Mouse (Mus musculus) liver, embryonic 12.5 days (tissue): ENCODE results near the gene Mtg1. TPM values are rescaled to one million over a fixed set of nuclear protein-coding genes. Genes with fewer than 3 reads are reported as not detected.

Source experiments
- ATAC-seq: fragments of 200-750 bp; cut with Nextera tagmentation; 2 replicates; pipeline ENCODE4 v1.8.0; 2017; ENCODE audit warnings: moderate number of reproducible peaks, mild to moderate bottlenecking, moderate library complexity
- H3K27ac ChIP-seq: fragments of 300-500 bp; sonication (generic); 2 replicates; pipeline ENCODE4 v1.5.1; 2016; ENCODE audit warnings: mild to moderate bottlenecking
- H3K27me3 ChIP-seq: fragments of 300-500 bp; sonication (generic); replicated peaks from 2 replicates; pipeline ENCODE4 v1.6.1; 2016; ENCODE audit warnings: mild to moderate bottlenecking, moderate library complexity
- H3K36me3 ChIP-seq: fragments of 300-500 bp; sonication (generic); 2 replicates; pipeline ENCODE4 v1.6.1; 2016; ENCODE audit warnings: mild to moderate bottlenecking, moderate library complexity
- H3K4me1 ChIP-seq: fragments of 300-500 bp; sonication (generic); 2 replicates; pipeline ENCODE4 v1.6.1; 2016
- H3K4me2 ChIP-seq: fragments of 300-500 bp; sonication (generic); 2 replicates; pipeline ENCODE4 v1.6.1; 2016; ENCODE audit warnings: mild to moderate bottlenecking, moderate library complexity
- H3K4me3 ChIP-seq: fragments of 300-500 bp; sonication (generic); 2 replicates; pipeline ENCODE4 v1.5.1; 2016; ENCODE audit warnings: mild to moderate bottlenecking, moderate library complexity
- H3K9ac ChIP-seq: fragments of 300-500 bp; sonication (generic); 2 replicates; pipeline ENCODE4 v1.6.1; 2016; ENCODE audit warnings: mild to moderate bottlenecking, moderate library complexity
- H3K9me3 ChIP-seq: fragments of 300-500 bp; sonication (generic); replicated peaks from 2 replicates; pipeline ENCODE4 v1.6.1; 2016; ENCODE audit warnings: mild to moderate bottlenecking, moderate library complexity
- WGBS: fragments of 180-500 bp; shearing (Covaris S2); methylation state at CpG from one replicate; pipeline ENCODE4 v1.1.7; 2016; ENCODE audit not compliant: insufficient replicate concordance; 5-methylcytosine and 5-hydroxymethylcytosine counted together
- polyA plus RNA-seq: library from polyadenylated mRNA; unstranded; fragments of >200 nt; fragmentation: Nextera tagmentation; extraction: Ambion mirVana; gene quantifications from 2 replicates; pipeline ENCODE4 v1.2.1, GENCODE M21; 2016

Mtg1 gene
- 25.4 and 25.6 TPM in 2 replicates for polyA plus RNA-seq

DNA sequence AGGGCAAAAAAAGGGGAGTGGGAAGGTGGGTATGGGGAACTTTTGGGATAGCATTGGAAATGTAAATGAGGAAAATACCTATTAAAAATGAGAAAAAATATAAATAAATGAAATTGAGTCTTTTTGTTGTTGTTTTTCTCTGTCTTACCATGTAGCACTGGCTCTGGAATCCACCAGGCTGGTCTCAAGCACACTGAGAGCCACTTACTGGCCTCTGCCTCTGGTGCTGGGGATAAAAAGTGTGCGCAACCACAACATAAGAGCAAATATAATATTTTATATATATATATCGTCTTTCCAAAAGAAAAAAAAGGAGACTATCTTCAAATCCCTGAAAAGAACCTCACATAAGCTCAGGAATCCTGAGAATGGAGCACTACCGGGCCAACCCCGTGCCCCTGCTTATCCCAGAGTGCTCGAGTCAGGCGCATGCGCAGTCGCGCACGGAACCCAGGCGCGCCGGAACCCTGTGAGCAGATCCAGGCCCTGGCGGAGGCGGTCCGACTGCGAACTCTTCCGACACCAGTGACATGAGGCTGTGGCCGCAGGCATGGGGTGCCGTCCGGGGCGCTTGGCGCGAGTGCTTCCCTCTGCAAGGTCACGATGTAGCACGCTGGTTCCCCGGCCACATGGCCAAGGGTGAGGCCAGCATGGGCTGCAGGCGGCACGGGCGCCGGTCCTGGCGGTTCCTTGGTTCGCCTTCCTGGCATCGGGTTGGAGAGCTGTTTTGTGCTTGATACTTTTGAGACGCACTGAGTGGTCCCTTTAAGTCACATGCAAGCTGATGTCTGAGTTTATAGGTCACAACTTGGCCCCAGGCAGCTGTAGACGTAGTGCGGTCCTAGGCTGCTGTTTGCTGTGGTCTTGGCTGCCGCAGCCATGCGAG is at the start of gene Mtg1:
TSS of gene Mtg1 (plus strand) at position 430 of the 886 bp plus-strand sequence.
- no peaks in the 10 kb centered on the region for H3K36me3 ChIP-seq

DNA sequence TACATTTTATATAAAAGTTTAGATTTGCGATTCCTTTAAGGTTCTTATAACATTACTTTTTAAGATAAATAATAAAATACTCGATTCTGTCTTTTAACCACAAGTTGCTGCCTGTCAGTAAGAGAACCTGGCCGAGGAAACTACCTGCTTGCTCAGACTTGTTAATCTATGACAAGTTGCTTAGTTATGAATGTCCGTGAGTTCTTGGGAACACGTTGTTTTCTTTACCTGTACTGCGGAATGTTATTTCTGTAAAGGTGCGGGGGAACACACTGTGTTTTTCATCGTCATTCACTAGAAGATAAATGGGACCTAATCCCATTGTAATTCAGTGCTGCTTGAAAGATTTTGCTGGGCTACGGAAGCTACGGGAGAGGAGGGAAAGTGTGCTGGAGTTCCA is 46.8 kb upstream of the Mtg1 start:
- Histone ChIP-seq H3K9ac (no peak overlapping the region), H3K4me1 (no peaks in the 10 kb centered on the region), H3K4me2 (no peak overlapping the region), H3K9me3 (no peaks in the 10 kb centered on the region), H3K4me3 (no peak overlapping the region), H3K27me3 (0 out of 2 replicates have a peak, but pooled peaks cover 6% of the 10 kb centered on the region), H3K27ac (no peak overlapping the region), H3K36me3 (no peaks in the 10 kb centered on the region)
- no peak for ATAC-seq
- 71% methylated on average over 10 of the region's 10 CpGs for WGBS

More for the DNA sequence above, at the start of gene Mtg1:
- Histone ChIP-seq H3K9me3 (no peaks in the 10 kb centered on the region), H3K27me3 (no peaks in the 10 kb centered on the region), H3K4me1 (peaks cover 14% of the 10 kb centered on the region), H3K4me3 (peak within 1 kb of the TSS; percentile 85), H3K27ac (peak within 1 kb of the TSS; percentile 80), H3K4me2 (peak within 1 kb of the TSS; percentile 90), H3K9ac (peak within 1 kb of the TSS; percentile 83)
- ATAC-seq, result peak; percentile 98
- WGBS, result 2% methylated on average over 39 of the region's 39 CpGs

DNA sequence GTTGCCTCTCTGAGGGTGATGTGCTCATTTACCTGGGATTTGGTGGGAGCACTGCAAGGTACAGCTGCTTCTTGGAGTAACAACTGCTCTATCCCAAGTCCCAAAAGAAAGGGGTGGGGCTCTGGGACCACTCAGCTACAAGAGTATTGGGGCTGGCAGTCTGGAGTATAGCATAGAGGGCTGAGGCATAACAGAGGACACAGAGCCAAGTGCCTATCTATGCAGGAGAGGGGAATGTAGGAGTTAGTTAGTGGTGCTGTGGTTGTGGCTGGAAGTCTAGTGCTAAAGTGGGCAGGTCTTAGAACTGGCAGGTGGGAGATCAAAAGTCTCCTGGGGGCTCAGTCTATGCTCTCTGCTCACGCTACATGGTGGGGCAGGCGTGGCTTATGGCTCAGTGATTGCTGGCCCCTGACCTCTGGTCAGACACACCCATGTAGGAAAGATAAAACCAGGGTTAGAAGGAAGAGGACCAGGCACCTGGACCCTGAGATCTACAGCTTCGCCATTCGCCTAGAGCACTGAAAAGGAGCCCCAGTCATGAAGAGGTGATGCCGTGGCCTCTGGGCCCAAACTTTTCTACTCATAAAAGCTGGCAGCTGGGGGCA is 44.3 kb upstream of the Mtg1 start, which contains the start of gene Prap1:
TSS of gene Prap1 (plus strand) at position 472 of the 605 bp plus-strand sequence.
- Histone ChIP-seq H3K36me3 (no peaks in the 10 kb centered on the region), H3K9ac (no peak within 1 kb of the TSS), H3K4me1 (no peaks in the 10 kb centered on the region), H3K4me2 (no peak within 1 kb of the TSS), H3K27ac (no peak within 1 kb of the TSS), H3K27me3 (0 out of 2 replicates have a peak, but pooled peaks cover 6% of the 10 kb centered on the region), H3K9me3 (no peaks in the 10 kb centered on the region), H3K4me3 (no peak within 1 kb of the TSS)
- 61% methylated on average over 5 of the region's 5 CpGs for WGBS
- ATAC-seq, result no peak

DNA sequence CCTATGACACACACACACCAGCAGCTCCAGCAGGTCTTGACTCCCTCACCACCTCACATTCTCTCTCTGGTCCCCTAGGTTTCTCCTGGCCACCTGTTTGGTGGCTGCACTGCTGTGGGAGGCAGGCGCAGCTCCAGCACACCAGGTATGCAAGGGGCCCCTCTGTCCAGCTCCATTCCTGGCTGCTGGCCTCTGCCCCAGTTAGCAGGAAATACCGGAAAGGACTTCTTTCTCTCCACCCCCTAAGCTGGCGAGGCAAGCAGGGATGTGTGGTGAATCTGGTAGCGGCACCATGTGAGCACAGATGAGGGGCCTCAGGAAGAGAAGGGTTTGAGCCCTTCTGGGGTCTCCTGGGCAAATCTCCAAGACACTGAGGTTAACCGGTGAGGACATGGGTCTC is 42.4 kb upstream of the Mtg1 start:
- Histone ChIP-seq H3K4me3 (no peak overlapping the region), H3K27me3 (0 out of 2 replicates have a peak, but pooled peaks cover 6% of the 10 kb centered on the region), H3K27ac (no peak overlapping the region), H3K4me2 (no peak overlapping the region), H3K36me3 (no peaks in the 10 kb centered on the region), H3K4me1 (peaks cover 6% of the 10 kb centered on the region; the same call in 1 of the 2 replicates), H3K9me3 (no peaks in the 10 kb centered on the region), H3K9ac (no peak overlapping the region)
- WGBS, result 42% methylated on average over 5 of the region's 5 CpGs
- ATAC-seq, result no peak

DNA sequence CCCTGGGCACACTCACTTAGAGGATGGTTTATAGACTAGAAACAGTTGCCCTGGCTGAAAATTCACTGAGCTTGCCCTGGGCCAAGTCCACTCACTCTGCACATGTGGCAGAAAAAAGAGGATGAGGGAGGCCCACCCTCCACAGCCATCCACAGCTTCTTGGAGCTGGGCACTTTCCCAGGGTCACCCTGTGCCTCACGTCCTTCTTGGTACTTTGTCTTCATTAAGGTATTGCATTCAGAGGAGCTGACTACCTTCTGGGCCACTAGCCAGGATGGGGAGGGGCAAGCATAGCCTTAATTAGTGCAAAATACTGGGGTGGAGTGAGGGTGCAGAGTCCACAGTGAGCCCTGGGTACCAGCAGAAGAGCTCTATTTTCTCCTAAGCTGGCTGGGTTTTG is 41.8 kb upstream of the Mtg1 start:
- no peak overlapping the region for H3K27ac ChIP-seq
- no peaks in the 10 kb centered on the region for H3K36me3 ChIP-seq
- no peak for ATAC-seq
- no peak overlapping the region for H3K4me2 ChIP-seq
- H3K9me3 ChIP-seq, result no peaks in the 10 kb centered on the region
- no peak overlapping the region for H3K9ac ChIP-seq
- H3K27me3 ChIP-seq, result 0 out of 2 replicates have a peak, but pooled peaks cover 6% of the 10 kb centered on the region
- H3K4me3 ChIP-seq, result no peak overlapping the region
- H3K4me1 ChIP-seq, result peaks cover 6% of the 10 kb centered on the region; the same call in 1 of the 2 replicates
- WGBS, result 39% methylated on average over 1 of the region's 1 CpGs

DNA sequence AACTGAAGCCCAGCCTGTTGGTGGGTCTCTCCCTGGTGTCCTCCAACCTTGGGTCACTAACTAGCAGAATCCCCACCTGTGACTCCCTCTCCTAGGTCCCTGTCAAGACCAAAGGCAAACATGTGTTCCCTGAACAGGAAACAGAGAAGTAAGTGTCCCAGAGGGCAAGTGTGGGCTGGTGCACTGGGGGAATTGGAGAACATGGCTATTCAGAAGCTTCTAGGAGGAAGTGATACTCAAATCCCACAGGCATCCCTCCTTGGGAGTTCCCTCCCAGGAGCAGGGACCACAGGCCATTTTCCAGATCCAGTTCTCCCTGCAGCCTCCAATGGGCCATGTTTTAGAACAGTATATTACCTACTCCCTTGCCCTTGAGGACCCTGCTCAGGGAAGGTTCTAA is 41.3 kb upstream of the Mtg1 start:
- H3K4me3 ChIP-seq, result no peak overlapping the region
- H3K36me3 ChIP-seq, result no peaks in the 10 kb centered on the region
- H3K4me1 ChIP-seq, result peaks cover 6% of the 10 kb centered on the region; the same call in 1 of the 2 replicates
- H3K9ac ChIP-seq, result no peak overlapping the region
- no peak overlapping the region for H3K27ac ChIP-seq
- no peak overlapping the region for H3K4me2 ChIP-seq
- no peak for ATAC-seq
- no peaks in the 10 kb centered on the region for H3K9me3 ChIP-seq
- H3K27me3 ChIP-seq, result 0 out of 2 replicates have a peak, but pooled peaks cover 6% of the 10 kb centered on the region

DNA sequence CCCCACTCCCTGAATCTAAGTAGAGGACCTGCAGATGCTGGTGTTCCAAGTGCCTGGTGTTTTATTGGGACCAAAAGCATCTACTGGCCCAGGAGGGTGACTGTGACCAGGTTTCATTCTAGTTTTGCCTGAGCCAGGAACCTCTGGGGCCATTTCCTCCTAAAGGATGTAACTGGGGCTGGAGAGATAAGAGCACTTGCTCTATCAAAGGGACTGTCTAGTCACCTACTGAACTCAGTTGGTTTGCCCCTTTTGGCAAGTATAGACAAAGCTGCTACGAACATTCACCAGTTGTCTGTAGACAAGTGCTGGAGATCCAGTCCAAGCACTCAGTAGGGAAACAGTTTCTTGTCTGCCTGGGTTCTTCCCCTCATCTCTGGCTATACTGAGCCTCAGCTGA is 38.9 kb upstream of the Mtg1 start:
- WGBS, result 22% methylated on average over 1 of the region's 1 CpGs
- H3K27me3 ChIP-seq, result 0 out of 2 replicates have a peak, but pooled peaks cover 6% of the 10 kb centered on the region
- no peak overlapping the region for H3K9ac ChIP-seq
- H3K36me3 ChIP-seq, result no peaks in the 10 kb centered on the region
- no peak overlapping the region for H3K27ac ChIP-seq
- H3K4me3 ChIP-seq, result no peak overlapping the region
- no peak overlapping the region for H3K4me2 ChIP-seq
- no peak for ATAC-seq
- H3K9me3 ChIP-seq, result no peaks in the 10 kb centered on the region
- H3K4me1 ChIP-seq, result peaks cover 21% of the 10 kb centered on the region

DNA sequence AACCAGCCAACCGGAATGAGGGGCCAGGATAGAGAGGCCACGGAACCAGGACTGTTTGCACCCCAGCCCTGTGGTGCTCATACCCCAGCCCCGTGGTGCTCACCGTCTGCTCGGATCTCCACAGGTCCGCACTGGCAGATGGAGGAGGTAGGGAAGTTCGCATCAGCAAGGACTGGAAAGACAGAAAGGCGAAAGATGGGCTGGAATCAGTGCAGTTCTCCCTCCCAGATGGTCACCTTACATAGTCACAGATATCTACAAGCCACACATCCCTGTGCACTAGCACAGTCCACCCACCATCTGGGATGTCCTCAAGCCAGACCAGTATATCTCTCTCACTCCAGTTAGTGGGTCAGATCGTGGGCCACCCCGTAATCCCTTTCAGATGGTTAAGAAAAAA is 35.9 kb upstream of the Mtg1 start:
- WGBS, result 73% methylated on average over 10 of the region's 10 CpGs
- Histone ChIP-seq H3K27ac (no peak overlapping the region), H3K27me3 (no peaks in the 10 kb centered on the region), H3K4me3 (peak overlapping the region; percentile 50), H3K9me3 (no peaks in the 10 kb centered on the region), H3K36me3 (peaks cover 12% of the 10 kb centered on the region), H3K4me2 (peak overlapping the region; percentile 67), H3K4me1 (peaks cover 21% of the 10 kb centered on the region), H3K9ac (peak overlapping the region; percentile 55; the same call in 1 of the 2 replicates)
- ATAC-seq, result no peak

DNA sequence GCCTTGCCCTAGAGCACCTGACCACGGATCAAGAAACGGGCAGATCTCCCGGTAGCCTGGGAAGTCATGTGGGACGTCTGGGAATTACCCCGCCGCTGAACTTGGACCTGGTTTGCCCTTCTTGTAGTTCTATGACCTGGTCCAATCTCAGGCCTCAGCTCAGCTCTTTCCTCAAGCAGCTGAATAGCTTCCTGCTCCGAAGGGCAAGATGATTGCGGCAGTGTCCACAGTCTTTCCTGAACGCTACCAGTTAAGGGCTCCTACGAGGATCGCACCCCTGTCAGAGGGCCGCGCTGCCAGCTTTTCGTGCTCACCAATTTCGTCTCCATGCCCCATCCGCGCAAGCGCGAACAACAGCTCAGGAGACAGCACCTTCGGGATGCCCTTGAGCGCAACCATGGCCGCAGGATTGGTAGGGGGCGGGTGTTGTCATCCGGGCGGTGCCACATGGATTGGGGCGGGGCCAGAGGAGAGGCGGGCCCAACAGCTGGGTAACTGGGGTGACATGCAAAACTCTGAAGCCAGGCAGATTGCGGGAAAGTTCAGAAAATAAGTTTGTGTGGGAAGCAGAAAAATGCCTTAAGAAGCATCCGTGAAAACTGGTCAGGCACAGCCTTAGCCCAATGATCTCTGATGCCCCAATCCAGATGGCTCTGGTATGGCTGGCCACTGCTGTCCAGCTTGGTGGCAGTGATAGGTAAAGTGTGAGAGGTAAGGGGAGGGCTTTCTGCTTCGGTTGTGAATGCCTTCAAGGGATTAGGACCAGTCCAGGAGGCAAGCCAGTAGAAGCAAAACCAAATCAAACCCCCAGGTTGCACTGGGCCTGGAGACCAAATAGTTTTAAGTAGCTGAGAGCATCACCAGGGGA is 35.1 kb upstream of the Mtg1 start, which contains the start of gene Fuom:
TSS of gene Fuom (minus strand) at position 449 of the 868 bp plus-strand sequence.
- H3K27ac ChIP-seq, result no peak within 1 kb of the TSS
- 4% methylated on average over 30 of the region's 30 CpGs for WGBS
- peak; percentile 89 for ATAC-seq

DNA sequence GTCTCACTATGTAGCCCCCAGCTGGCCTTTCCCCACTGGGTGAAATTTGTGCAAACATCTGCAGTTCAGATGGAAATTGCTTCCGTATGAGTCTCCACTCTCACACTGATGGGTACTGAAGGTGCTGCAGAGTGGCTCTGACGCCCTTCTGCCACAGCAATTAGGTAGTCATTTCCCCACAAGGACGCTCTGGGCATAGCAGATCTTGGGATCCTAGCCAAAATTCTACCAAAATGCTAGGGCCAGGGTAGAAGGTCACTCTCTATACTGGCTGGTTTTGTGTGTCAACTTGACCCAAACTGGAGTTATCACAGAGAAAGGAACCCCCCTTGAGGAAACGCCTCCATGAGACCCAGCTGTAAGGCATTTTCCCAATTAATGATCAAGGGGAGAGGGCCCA is 33.4 kb upstream of the Mtg1 start:
- H3K27me3 ChIP-seq, result no peaks in the 10 kb centered on the region
- H3K4me2 ChIP-seq, result no peak overlapping the region
- no peaks in the 10 kb centered on the region for H3K9me3 ChIP-seq
- H3K4me1 ChIP-seq, result peaks cover 15% of the 10 kb centered on the region
- peaks cover 33% of the 10 kb centered on the region for H3K36me3 ChIP-seq
- 61% methylated on average over 4 of the region's 4 CpGs for WGBS
- ATAC-seq, result no peak
- H3K9ac ChIP-seq, result no peak overlapping the region
- H3K4me3 ChIP-seq, result no peak overlapping the region
- H3K27ac ChIP-seq, result no peak overlapping the region

More for the DNA sequence above, 35.1 kb upstream of the Mtg1 start, which contains the start of gene Fuom:
- Histone ChIP-seq H3K4me2 (peak within 1 kb of the TSS; percentile 67), H3K9ac (peak within 1 kb of the TSS; percentile 55), H3K27me3 (no peaks in the 10 kb centered on the region), H3K4me3 (peak within 1 kb of the TSS; percentile 50), H3K36me3 (peaks cover 17% of the 10 kb centered on the region), H3K9me3 (no peaks in the 10 kb centered on the region), H3K4me1 (peaks cover 21% of the 10 kb centered on the region)

DNA sequence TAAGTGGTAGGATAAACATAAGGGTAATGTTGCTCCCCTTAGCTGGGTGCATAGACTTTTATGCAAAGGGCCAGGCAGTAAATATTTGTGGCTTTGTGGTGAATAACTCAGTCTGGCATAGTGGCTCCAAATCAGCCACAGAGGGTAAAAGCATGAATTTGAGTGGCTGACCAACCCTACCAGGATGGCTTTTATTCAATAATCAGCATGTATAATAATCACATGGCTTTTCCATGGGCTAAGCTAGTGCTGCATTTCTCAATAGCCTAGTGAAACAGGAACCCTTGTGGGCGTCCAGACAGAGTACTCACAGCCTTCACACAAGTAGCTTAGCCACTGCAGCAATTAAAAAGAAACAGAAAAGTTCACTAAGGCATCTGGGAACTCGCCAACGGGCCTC is 25.4 kb upstream of the Mtg1 start:
- no peak overlapping the region for H3K9ac ChIP-seq
- no peak overlapping the region for H3K27ac ChIP-seq
- H3K4me1 ChIP-seq, result peaks cover 19% of the 10 kb centered on the region
- H3K4me2 ChIP-seq, result no peak overlapping the region
- peaks cover 59% of the 10 kb centered on the region for H3K36me3 ChIP-seq
- no peak overlapping the region for H3K4me3 ChIP-seq
- no peaks in the 10 kb centered on the region for H3K9me3 ChIP-seq
- H3K27me3 ChIP-seq, result no peaks in the 10 kb centered on the region
- ATAC-seq, result no peak
- WGBS, result 52% methylated on average over 3 of the region's 3 CpGs
